Mouse (Mus musculus) central nervous system, embryonic 14 days (tissue): ENCODE results near the gene Olfr916. TPM values are rescaled to one million over a fixed set of nuclear protein-coding genes. Genes with fewer than 3 reads are reported as not detected.

ENCODE experiments used
- polyA plus RNA-seq: library from polyadenylated mRNA; depleted of rRNA; stranded (reverse); fragments of >200 nt; gene quantifications from 2 replicates; pipeline ENCODE4 v1.2.3, GENCODE M21; 2012; rRNA removed

The Olfr916 gene
- polyA plus RNA-seq: not detected in 2 replicates

DNA sequence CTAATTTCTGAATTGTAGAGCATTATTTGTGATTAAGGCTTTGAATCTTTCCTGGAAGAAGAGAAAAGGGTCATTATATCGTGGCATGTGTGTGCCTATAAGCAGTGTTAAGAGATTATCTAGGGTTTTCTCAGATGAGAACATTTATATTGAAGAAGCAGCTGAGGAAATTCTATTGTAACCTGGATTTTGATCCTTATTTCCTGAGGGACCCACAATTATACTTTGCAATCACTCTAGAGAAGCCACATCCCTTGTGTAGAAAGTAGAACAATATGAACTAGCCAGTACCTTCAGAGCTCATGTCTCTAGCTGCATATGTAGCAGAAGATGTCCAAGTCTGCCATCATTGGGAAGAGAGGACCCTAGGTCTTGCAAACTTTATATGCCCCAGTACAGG, at the start of gene Olfr916:
Gene Olfr916 (minus strand): TSS at position 101 of the 400 bp plus-strand sequence.

GRCm38 (mm10) chr9:38674501-38674900, 14.8 kb upstream of the Olfr916 start, which contains the start of gene Olfr918:
Olfr918 (minus strand) TSS chr9:38674601.

GRCm38 (mm10) chr9:38665742-38666141, 6.1 kb upstream of the Olfr916 start, which contains the start of gene Olfr917:
Olfr917 (minus strand) TSS chr9:38665842.

Other genes with a start within 250 kb of the Olfr916 start
- not detected in 2 replicates for gene Olfr901, start 230.4 kb downstream of the Olfr916 start, polyA plus RNA-seq
- gene Olfr902, start 212.2 kb downstream of the Olfr916 start, polyA plus RNA-seq: not detected in 2 replicates
- gene Olfr904, start 196.7 kb downstream of the Olfr916 start, polyA plus RNA-seq: not detected in 2 replicates
- gene Olfr905, start 188.8 kb downstream of the Olfr916 start, polyA plus RNA-seq: not detected in 2 replicates
- not detected in 2 replicates for gene Olfr906, start 172.8 kb downstream of the Olfr916 start, polyA plus RNA-seq
- gene Olfr907, start 164.1 kb downstream of the Olfr916 start, polyA plus RNA-seq: not detected in 2 replicates
- gene Olfr911-ps1, start 138.3 kb downstream of the Olfr916 start, polyA plus RNA-seq: not detected in 2 replicates
- not detected in 2 replicates for gene Olfr910, start 122.0 kb downstream of the Olfr916 start, polyA plus RNA-seq
- gene Olfr912, start 79.7 kb downstream of the Olfr916 start, polyA plus RNA-seq: not detected in 2 replicates
- gene Olfr913, start 67.1 kb downstream of the Olfr916 start, polyA plus RNA-seq: not detected in 2 replicates
- gene Olfr914, start 54.8 kb downstream of the Olfr916 start, polyA plus RNA-seq: not detected in 2 replicates
- not detected in 2 replicates for gene Olfr917, start 6.0 kb upstream of the Olfr916 start, polyA plus RNA-seq
- not detected in 2 replicates for gene Olfr918, start 14.7 kb upstream of the Olfr916 start, polyA plus RNA-seq
- not detected in 2 replicates for gene Olfr919, start 43.8 kb upstream of the Olfr916 start, polyA plus RNA-seq
- gene Vwa5a, start 58.4 kb upstream of the Olfr916 start, polyA plus RNA-seq: 6.4 and 8.9 TPM in 2 replicates
- 0.04 and 0.05 TPM in 2 replicates for gene Olfr920, start 92.4 kb upstream of the Olfr916 start, polyA plus RNA-seq
- not detected in 2 replicates for gene Olfr921, start 113.2 kb upstream of the Olfr916 start, polyA plus RNA-seq
- not detected in 2 replicates for gene Olfr922, start 154.7 kb upstream of the Olfr916 start, polyA plus RNA-seq
- gene Olfr923, start 166.7 kb upstream of the Olfr916 start, polyA plus RNA-seq: not detected in 2 replicates
- gene Olfr924, start 184.6 kb upstream of the Olfr916 start, polyA plus RNA-seq: not detected in 2 replicates
- gene Olfr26, start 195.2 kb upstream of the Olfr916 start, polyA plus RNA-seq: not detected in 2 replicates
- not detected in 2 replicates for gene Olfr926, start 217.3 kb upstream of the Olfr916 start, polyA plus RNA-seq